Mouse (Mus musculus): Measurements from ENCODE around the gene Timeless.
"Not testable (repeated sequence)": the region's sequence is repeated elsewhere in the genome, so short reads cannot be mapped to it uniquely, and the experiment has no call there.

Timeless gene

DNA sequence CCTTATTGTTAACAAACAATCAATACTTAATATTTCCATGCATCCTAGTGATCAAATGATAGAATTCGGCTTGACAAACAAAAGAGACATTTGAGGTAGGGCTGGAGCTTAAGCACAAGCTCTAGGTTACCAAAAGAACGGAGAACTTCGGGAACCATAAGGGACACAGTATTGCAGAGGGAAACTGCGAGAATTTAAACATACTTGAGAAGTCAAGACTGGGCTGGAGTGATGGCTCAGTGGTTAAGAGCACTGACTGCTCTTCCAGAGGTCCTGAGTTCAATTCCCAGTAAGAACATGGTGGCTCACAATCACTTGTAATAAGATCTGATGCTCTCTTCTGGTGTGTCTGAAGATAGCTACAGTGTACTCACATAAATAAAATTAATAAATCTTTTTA lies 17.8 kb upstream of the Timeless start:
- not testable (repeated sequence) for DNase-seq

- no peak for DNase-seq
Measured at GRCm38 (mm10) chr10:128214981-128215380, 16.9 kb upstream of the Timeless start.

DNA sequence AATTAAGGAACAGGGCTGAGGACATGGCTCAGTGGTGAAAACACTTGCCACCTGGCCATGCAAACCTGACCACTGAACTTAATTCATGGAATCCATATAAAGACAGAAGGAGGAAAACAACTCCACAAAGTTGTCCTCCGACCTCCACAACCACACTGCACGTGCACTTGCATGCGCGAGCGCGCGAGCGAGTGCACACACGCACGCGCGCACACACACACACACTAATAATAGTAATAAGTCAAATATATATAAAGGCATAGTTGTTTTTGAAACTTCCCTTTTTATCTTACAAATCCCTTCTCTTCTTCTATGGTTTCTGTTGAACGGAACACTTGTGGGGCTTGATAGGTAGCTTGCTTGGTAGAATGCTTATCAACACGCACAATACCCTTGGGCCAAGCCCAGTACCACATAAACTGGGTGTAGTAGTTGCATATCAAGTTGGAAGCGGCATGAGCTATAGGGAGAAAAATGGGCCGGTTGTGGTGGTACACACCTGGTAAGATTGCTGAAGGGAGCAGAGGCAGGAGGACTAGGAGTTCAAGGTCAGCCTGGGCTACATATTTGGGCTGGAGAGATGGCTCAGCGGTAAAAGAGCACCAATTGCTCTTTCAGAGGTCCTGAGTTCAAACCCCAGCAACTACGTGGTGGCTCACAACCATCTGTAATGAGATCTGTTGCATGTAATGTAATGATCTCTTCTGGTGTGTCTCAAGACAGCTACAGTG lies 13.3 kb upstream of the Timeless start:
- no peak for DNase-seq

DNA sequence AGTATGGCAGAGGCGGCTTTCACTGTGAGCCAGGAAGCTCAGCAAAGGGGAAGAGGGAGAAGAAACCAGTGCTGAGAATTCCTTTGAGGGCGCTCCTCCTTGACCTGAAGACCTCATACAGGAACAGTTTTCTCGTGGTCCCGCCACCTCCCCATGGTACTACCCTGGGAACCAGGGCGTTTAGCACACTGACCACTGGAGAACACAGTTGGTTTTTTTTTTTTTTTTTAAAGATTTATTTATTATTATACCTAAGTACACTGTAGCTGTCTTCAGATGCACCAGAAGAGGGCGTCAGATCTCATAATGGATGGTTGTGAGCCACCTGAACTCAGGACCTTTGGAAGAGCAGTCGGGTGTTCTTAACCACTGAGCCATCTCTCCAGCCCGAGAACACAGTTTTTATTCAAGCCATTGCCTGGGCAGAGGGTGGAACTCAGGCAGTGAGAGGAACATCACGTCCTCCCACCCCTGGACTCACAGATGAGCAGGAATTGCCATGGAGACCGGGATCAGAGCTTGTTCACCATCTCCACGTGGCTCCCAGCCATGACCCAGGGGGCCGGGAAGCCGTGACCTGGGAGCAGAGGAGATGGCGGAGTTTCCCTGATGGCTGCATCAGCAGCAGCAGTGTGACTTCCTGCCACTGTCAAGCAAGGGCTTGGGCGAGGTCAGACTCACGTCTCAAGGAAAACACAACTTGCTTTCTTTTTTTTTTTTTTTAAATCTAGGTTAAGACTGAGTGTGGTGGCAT lies 10.2 kb upstream of the Timeless start:
- peak; percentile 26 to 36 for DNase-seq

GRCm38 (mm10) chr10:128225064-128225463 lies 6.8 kb upstream of the Timeless start:
- no peak for DNase-seq

GRCm38 (mm10) chr10:128225538-128225937 lies 6.3 kb upstream of the Timeless start, which contains the start of gene Mip:
Gene Mip (plus strand): TSS chr10:128225838.
- no peak for DNase-seq

DNA sequence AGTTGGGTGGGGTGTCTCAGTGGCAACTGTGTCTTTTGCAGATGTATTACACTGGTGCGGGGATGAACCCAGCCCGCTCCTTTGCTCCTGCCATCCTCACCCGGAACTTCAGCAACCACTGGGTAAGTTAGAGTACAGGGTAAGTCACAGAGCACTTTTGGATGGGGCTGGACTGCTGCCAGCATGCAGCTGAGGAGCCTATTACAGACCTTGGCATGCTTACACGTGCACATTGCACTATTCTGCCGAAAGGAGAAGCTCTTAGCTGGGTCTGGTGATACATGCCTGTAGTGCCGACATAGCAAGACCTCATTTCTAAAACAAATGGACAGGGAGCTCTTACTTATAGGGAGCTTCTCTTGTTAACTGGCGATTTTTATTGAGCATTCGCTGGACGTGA lies 4.3 kb upstream of the Timeless start:
- no peak for DNase-seq

DNA sequence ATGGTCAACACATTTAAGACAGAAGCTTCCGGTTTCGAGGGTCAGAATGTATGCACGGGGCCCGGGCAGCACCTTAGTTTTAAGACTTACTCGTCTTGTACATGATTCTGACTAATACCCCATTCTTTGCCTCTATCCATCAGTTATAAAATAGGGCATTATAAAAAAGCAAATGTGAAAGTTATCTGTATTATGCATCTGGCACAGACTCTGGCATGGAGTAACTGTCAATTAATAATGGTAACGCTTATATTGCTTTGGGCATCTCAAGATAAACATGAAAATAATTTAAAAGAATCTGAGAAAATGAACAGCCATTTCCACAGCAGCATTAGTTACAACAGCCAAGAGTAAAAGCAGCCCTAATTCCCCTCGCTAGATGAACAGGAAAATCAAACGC lies 3.9 kb upstream of the Timeless start:
- DNase-seq, result no peak

- no peak for DNase-seq
Measured at GRCm38 (mm10) chr10:128230582-128230981, 1.3 kb upstream of the Timeless start.

GRCm38 (mm10) chr10:128231146-128231545 lies 719 bp upstream of the Timeless start:
- DNase-seq, result no peak

- DNase-seq, result peak; percentile 67 to 85
Measured at GRCm38 (mm10) chr10:128232420-128232985, 638 bp downstream of the Timeless start.

DNA sequence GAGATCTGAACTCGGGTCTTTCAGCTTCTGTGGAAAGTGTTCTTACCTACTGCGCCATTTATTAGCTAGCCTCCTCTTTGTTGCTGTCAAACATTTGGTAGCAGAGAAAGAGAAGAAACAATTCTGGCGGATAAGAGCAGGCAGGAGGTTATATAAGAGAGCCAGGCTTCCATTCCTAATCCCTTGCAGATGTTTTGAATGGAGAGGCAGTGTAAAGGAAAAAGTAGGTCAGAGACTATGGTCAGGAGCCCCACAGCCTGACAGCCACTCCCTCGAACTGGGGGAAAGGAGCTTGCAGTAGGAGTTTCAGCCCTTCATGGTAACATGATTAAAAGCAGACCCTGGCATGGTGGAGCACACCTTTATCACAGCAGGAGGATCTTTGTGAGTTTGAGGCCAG lies 4.5 kb downstream of the Timeless start:
- no peak for DNase-seq

- DNase-seq, result peak; percentile 27 to 51
Measured at GRCm38 (mm10) chr10:128237807-128238480, 6.1 kb downstream of the Timeless start.

GRCm38 (mm10) chr10:128239140-128239539 lies 7.3 kb downstream of the Timeless start:
- DNase-seq, result no peak

GRCm38 (mm10) chr10:128240131-128240530 lies 8.3 kb downstream of the Timeless start:
- no peak for DNase-seq

DNA sequence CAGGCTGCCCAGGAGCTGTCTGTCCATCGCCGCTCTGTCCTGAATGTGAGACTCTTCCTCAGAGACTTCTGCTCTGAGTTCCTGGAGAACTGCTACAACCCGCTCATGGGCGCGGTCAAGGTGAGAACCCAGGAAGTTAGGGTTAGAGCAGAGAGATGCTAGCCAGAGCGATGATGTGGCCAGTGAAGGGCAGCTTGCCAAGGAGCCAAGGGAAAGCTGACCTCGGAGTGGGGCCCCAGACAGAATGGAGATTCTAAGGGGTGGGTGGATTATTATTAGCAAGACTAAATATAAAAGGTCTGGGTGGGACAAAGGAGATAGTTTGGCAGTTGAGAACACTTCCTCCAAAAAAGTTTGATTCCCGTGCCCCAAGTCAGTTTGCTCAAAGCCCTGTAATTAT lies 11.4 kb downstream of the Timeless start:
- DNase-seq, result peak in 1 of 2 experiments; percentile 31

DNA sequence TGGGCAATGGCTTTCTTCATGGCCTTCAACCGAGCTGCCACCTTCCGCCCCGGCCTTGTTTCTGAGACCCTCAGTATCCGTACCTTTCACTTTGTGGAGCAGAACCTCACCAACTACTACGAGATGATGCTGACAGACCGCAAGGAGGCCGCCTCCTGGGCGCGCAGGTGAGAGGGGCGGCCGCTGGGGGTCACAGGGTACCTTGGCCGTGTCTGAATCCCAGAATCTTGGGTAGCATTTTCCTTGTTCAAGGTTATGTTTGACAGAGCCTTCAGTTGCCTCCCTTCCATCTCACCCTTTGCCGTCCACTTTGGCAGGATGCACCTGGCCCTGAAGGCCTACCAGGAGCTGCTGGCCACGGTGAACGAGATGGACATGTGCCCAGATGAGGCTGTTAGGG lies 12.3 kb downstream of the Timeless start:
- DNase-seq, result no peak

- DNase-seq, result peak; percentile 69 to 79
Measured at GRCm38 (mm10) chr10:128247020-128247732, 15.3 kb downstream of the Timeless start.

GRCm38 (mm10) chr10:128250565-128250964 lies 18.7 kb downstream of the Timeless start:
- no peak for DNase-seq

DNA sequence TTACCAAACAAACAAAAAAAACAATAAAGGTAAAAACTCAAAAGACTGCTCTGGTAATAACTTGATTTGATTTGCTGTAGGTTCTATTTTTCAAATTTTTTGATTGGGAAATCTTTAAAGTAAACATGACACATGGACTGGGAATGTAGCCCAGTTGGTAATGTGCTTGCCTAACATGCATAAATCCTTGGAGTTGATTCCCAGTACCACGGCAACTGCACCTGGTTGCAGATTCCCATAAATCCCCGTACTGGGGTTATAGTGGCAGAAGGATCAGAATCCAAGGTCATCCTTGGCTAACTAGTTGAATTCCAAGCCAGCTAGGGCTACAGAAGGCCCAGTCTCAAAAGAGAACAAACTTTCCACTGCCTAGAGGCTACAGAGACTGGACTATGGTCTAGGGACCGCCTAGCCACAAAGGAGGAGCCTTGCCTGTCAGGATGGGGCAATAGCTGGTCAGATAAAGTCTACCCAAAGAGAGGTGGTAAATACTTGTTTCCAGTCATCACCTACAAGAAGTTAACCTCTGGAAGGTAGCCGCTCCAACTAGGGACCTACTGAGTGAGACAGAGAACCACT lies 21.9 kb downstream of the Timeless start, which contains the start of gene Apon:
Gene Apon (plus strand): TSS at position 420 of the 579 bp plus-strand sequence.
- DNase-seq, result no peak

DNA sequence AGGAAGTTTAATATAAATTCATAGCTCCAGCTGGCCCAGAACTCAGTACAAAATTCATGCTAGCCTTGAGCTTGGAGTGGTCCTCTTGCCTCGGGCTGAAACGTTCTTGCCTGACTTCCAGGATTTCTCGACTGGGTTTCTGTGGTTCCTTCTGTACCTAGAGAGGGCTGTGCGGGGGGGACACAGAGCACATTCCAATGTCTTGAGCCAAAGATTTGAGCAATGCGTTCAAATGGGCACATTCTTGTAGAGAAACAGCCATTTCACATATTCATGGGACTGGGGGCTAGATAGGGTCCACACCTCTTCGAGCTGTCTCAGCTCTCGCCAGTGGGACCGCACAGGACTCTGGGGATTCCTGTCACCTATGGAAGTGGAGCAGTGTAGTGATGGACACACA lies 24.1 kb downstream of the Timeless start:
- DNase-seq, result no peak

GRCm38 (mm10) chr10:128256328-128256727 lies 24.5 kb downstream of the Timeless start:
- DNase-seq, result no peak
